Mouse (Mus musculus) limb, embryonic 13.5 days (tissue): ENCODE data around the gene Rtn4rl1. TPM values are rescaled to one million over a fixed set of nuclear protein-coding genes. Genes with fewer than 3 reads are reported as not detected.
"Not testable (repeated sequence)": the region's sequence is repeated elsewhere in the genome, so short reads cannot be mapped to it uniquely, and the experiment has no call there.

Source experiments
- ATAC-seq: fragments of 200-750 bp; cut with Nextera tagmentation; 2 replicates; pipeline ENCODE4 v1.8.0; 2017; ENCODE audit warnings: low read depth, moderate number of reproducible peaks, moderate TSS enrichment; ENCODE audit not compliant: low FRiP score
- H3K27ac ChIP-seq: fragments of 300-500 bp; sonication (generic); 2 replicates; pipeline ENCODE4 v1.5.1; 2015; ENCODE audit warnings: inconsistent platforms, mild to moderate bottlenecking, moderate library complexity
- H3K27me3 ChIP-seq: fragments of 300-500 bp; sonication (generic); 2 replicates; pipeline ENCODE4 v1.6.1; 2015; ENCODE audit warnings: mild to moderate bottlenecking, inconsistent platforms
- H3K36me3 ChIP-seq: fragments of 300-500 bp; sonication (generic); 2 replicates; pipeline ENCODE4 v1.6.1; 2015; ENCODE audit warnings: inconsistent platforms, mild to moderate bottlenecking, moderate library complexity
- H3K4me1 ChIP-seq: fragments of 300-500 bp; sonication (generic); 2 replicates; pipeline ENCODE4 v1.6.1; 2015; ENCODE audit warnings: inconsistent platforms
- H3K4me2 ChIP-seq: fragments of 300-500 bp; sonication (generic); replicated peaks from 2 replicates; pipeline ENCODE4 v1.6.1; 2015; ENCODE audit warnings: inconsistent platforms, mild to moderate bottlenecking, moderate library complexity
- H3K4me3 ChIP-seq: fragments of 300-500 bp; sonication (generic); 2 replicates; pipeline ENCODE4 v1.5.1; 2015; ENCODE audit warnings: moderate library complexity, mild to moderate bottlenecking, inconsistent platforms
- H3K9ac ChIP-seq: fragments of 300-500 bp; sonication (generic); 2 replicates; pipeline ENCODE4 v1.6.1; 2015; ENCODE audit warnings: mild to moderate bottlenecking, inconsistent platforms
- H3K9me3 ChIP-seq: fragments of 300-500 bp; sonication (generic); 2 replicates; pipeline ENCODE4 v1.6.1; 2016; ENCODE audit warnings: inconsistent platforms
- WGBS: fragments of 180-500 bp; shearing (Covaris S2); methylation state at CpG from one replicate; pipeline ENCODE4 v1.1.7; 2015; 5-methylcytosine and 5-hydroxymethylcytosine counted together
- polyA plus RNA-seq: library from polyadenylated mRNA; unstranded; fragments of >200 nt; fragmentation: Nextera tagmentation; extraction: Ambion mirVana; gene quantifications from 2 replicates; pipeline ENCODE4 v1.2.1, GENCODE M21; 2015

The Rtn4rl1 gene
- polyA plus RNA-seq, 1 experiment from 2014 or later, result 3.1 TPM

DNA sequence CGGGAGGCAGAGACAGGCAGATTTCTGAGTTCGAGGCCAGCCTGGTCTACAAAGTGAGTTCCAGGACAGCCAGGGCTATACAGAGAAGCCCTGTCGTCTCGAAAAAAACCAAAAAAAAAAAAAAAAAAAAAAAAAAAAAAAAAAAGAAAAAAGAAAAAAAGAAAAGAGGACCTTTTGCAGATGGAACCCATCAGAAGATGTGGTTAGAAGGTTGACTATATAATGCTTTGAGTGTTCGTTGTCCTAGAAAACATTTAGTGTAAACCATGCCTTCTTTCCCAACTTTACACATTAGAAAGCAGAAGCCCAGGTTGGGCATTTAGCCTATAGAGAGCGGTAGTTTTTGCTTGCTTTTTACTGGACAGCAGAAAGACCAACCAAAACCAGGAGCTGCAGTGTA is 19.0 kb upstream of the Rtn4rl1 start:
- ATAC-seq, H3K27ac ChIP-seq, H3K4me3 ChIP-seq, H3K9me3 ChIP-seq, H3K9ac ChIP-seq, H3K4me2 ChIP-seq: not testable (repeated sequence)
- 70% methylated on average over 6 of the region's 6 CpGs for WGBS
- peaks cover 21% of the 10 kb centered on the region for H3K36me3 ChIP-seq
- H3K4me1 ChIP-seq, result peaks cover 59% of the 10 kb centered on the region
- H3K27me3 ChIP-seq, result peaks cover 47% of the 10 kb centered on the region

DNA sequence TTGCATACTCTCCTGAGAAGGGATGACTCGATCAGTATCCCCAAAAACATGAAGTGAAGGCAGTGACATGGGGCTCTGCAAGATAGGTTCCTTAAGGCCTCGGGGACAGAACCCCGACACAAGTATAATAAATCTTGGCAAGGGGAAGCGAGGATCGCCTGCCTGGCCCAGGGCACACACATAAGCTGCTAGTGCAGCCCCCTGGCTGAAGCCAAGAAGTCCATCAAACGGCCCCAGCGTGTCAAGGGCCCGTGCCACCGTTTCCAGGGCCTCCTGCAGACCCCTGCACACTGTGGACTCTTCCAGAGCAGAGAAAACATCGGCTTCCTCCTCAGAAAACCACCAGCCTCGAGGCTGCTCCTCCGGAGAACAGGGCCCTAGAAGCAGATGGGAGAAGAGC is 15.6 kb upstream of the Rtn4rl1 start:
- WGBS, result 46% methylated on average over 12 of the region's 12 CpGs
- Histone ChIP-seq H3K4me2 (peak overlapping the region; percentile 98), H3K27me3 (peaks cover 13% of the 10 kb centered on the region), H3K9ac (peak overlapping the region; percentile 84), H3K27ac (peak overlapping the region; percentile 81), H3K4me3 (peak overlapping the region; percentile 85), H3K4me1 (peaks cover 31% of the 10 kb centered on the region), H3K9me3 (no peaks in the 10 kb centered on the region), H3K36me3 (peaks cover 49% of the 10 kb centered on the region)
- no peak for ATAC-seq

- peak within 1 kb of the TSS; percentile 85 for H3K4me3 ChIP-seq
- H3K27me3 ChIP-seq, result peaks cover 6% of the 10 kb centered on the region; the same call in 1 of the 2 replicates
- H3K9ac ChIP-seq, result peak within 1 kb of the TSS; percentile 84
- peak; percentile 97 for ATAC-seq
- peak within 1 kb of the TSS; percentile 81 for H3K27ac ChIP-seq
- WGBS, result under 1% methylated on average over 33 of the region's 33 CpGs
- H3K4me2 ChIP-seq, result peak within 1 kb of the TSS; percentile 98
- peaks cover 57% of the 10 kb centered on the region for H3K36me3 ChIP-seq
- H3K4me1 ChIP-seq, result peaks cover 26% of the 10 kb centered on the region
- H3K9me3 ChIP-seq, result no peaks in the 10 kb centered on the region
Measured at GRCm38 (mm10) chr11:75178672-75179208, 14.8 kb upstream of the Rtn4rl1 start, which contains the start of gene Ovca2. Gene Ovca2, minus strand, starts transcription at chr11:75178835.

- ATAC-seq, result no peak
- Histone ChIP-seq H3K27me3 (no peaks in the 10 kb centered on the region), H3K9ac (no peak overlapping the region), H3K27ac (no peak overlapping the region), H3K9me3 (no peaks in the 10 kb centered on the region), H3K4me1 (peaks cover 9% of the 10 kb centered on the region), H3K4me2 (no peak overlapping the region), H3K4me3 (no peak overlapping the region), H3K36me3 (peaks cover 51% of the 10 kb centered on the region)
- WGBS, result 83% methylated on average over 2 of the region's 2 CpGs
Measured at GRCm38 (mm10) chr11:75183917-75184570, 9.5 kb upstream of the Rtn4rl1 start.

DNA sequence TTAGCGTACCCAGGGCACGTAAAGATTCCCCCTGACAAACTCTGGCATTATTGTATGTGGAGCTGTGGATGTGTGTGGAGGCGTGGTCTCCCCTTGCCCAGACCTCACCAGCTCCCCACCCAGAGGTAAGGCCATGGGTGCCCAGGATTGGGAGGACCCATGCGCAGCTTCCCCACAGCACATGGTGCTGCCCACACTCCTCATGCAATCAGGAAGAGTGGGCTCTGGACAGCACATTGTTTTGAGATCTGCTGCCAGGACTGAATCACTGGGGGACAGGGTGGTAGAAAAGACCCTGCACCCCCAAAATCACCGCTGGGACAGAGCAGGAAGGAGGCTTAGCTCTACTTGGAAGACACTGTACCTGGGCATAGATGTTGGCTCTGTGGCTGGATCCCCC is 9.0 kb upstream of the Rtn4rl1 start:
- no peaks in the 10 kb centered on the region for H3K9me3 ChIP-seq
- WGBS, result 91% methylated on average over 5 of the region's 5 CpGs
- peaks cover 51% of the 10 kb centered on the region for H3K36me3 ChIP-seq
- no peak for ATAC-seq
- no peak overlapping the region for H3K27ac ChIP-seq
- H3K27me3 ChIP-seq, result no peaks in the 10 kb centered on the region
- no peak overlapping the region for H3K9ac ChIP-seq
- H3K4me1 ChIP-seq, result peaks cover 9% of the 10 kb centered on the region
- no peak overlapping the region for H3K4me3 ChIP-seq
- H3K4me2 ChIP-seq, result no peak overlapping the region

DNA sequence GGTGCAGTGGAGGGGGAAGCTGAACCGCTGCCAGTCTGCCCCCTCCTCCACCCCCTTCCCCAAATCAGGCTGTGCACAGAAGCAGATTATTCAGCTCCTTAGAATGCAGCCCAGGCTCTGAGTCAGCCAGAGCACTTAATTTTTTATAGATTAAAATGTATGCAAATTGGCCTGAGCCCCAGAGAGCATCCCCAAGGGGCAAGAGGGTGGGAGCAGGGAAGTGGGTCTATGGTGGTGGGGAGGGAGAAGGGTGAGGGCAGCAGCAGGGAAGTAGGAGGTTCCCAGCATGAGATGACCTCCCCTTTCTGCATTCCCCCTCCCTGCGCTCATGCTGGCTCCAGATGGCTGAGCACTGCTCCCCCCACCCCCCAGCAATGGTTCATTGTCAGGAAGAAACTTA is 8.6 kb upstream of the Rtn4rl1 start:
- 89% methylated on average over 2 of the region's 2 CpGs for WGBS
- Histone ChIP-seq H3K4me1 (peaks cover 8% of the 10 kb centered on the region), H3K9ac (no peak overlapping the region), H3K27ac (no peak overlapping the region), H3K9me3 (no peaks in the 10 kb centered on the region), H3K4me2 (no peak overlapping the region), H3K27me3 (no peaks in the 10 kb centered on the region), H3K4me3 (no peak overlapping the region), H3K36me3 (peaks cover 51% of the 10 kb centered on the region)
- ATAC-seq, result no peak

GRCm38 (mm10) chr11:75189713-75190370 is 3.7 kb upstream of the Rtn4rl1 start:
- no peak overlapping the region for H3K27ac ChIP-seq
- peak overlapping the region; percentile 65 for H3K4me3 ChIP-seq
- H3K9me3 ChIP-seq, result no peaks in the 10 kb centered on the region
- peak overlapping the region; percentile 77 for H3K9ac ChIP-seq
- H3K36me3 ChIP-seq, result peaks cover 6% of the 10 kb centered on the region
- H3K4me1 ChIP-seq, result peaks cover 41% of the 10 kb centered on the region
- under 1% methylated on average over 22 of the region's 22 CpGs for WGBS
- peak overlapping the region; percentile 80 for H3K4me2 ChIP-seq
- ATAC-seq, result peak; percentile 33
- peaks cover 35% of the 10 kb centered on the region for H3K27me3 ChIP-seq

- Histone ChIP-seq H3K4me2 (peak overlapping the region; percentile 80), H3K27ac (no peak overlapping the region), H3K9me3 (no peaks in the 10 kb centered on the region), H3K4me3 (peak overlapping the region; percentile 65), H3K36me3 (peaks cover 5% of the 10 kb centered on the region; the same call in 1 of the 2 replicates), H3K9ac (peak overlapping the region; percentile 77), H3K4me1 (peaks cover 46% of the 10 kb centered on the region), H3K27me3 (peaks cover 40% of the 10 kb centered on the region)
- WGBS, result 2% methylated on average over 24 of the region's 24 CpGs
- ATAC-seq, result peak; percentile 80
Measured at GRCm38 (mm10) chr11:75190371-75190724, 3.2 kb upstream of the Rtn4rl1 start.

DNA sequence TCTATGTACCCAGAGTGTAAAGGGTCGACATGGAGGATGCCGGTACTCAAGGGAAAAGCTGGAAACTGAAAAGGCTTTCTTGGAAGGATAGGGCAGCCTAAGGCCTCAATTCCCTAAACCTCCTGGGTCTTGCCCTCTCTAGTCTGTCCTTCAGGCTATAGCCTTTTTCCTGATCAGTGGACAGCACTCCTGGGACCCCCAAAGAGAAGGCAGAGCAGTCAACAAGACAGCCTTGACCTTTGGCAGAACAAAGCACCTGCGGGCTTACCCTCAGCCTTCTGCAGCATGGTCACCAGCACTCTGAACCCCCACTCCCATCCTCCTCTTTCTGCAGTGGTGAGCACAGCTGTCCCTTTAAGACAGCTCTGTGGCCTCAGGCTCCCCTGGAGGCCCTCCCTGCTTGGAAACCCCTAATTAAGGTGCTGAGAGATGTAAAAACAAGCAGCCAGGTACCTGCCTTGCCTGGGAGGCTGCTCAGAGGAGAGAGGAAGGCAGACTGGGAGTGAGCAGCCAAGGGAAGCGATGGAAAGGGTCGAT is 2.6 kb upstream of the Rtn4rl1 start, which contains the start of gene Dph1:
TSS of gene Dph1 (minus strand) at position 337 of the 537 bp plus-strand sequence.
- ATAC-seq, result no peak
- WGBS, result 50% methylated on average over 5 of the region's 5 CpGs
- Histone ChIP-seq H3K9me3 (no peaks in the 10 kb centered on the region), H3K27ac (no peak within 1 kb of the TSS), H3K27me3 (peaks cover 46% of the 10 kb centered on the region), H3K4me1 (peaks cover 47% of the 10 kb centered on the region), H3K4me2 (peak within 1 kb of the TSS; percentile 80), H3K9ac (peak within 1 kb of the TSS; percentile 77), H3K4me3 (peak within 1 kb of the TSS; percentile 65), H3K36me3 (no peaks in the 10 kb centered on the region)

- no peak overlapping the region for H3K9ac ChIP-seq
- H3K9me3 ChIP-seq, result no peaks in the 10 kb centered on the region
- no peak for ATAC-seq
- H3K27ac ChIP-seq, result no peak overlapping the region
- H3K36me3 ChIP-seq, result no peaks in the 10 kb centered on the region
- H3K4me1 ChIP-seq, result peaks cover 47% of the 10 kb centered on the region
- H3K4me2 ChIP-seq, result no peak overlapping the region
- H3K27me3 ChIP-seq, result peaks cover 55% of the 10 kb centered on the region
- 62% methylated on average over 6 of the region's 6 CpGs for WGBS
- no peak overlapping the region for H3K4me3 ChIP-seq
Measured at GRCm38 (mm10) chr11:75191841-75192240, 1.7 kb upstream of the Rtn4rl1 start.

DNA sequence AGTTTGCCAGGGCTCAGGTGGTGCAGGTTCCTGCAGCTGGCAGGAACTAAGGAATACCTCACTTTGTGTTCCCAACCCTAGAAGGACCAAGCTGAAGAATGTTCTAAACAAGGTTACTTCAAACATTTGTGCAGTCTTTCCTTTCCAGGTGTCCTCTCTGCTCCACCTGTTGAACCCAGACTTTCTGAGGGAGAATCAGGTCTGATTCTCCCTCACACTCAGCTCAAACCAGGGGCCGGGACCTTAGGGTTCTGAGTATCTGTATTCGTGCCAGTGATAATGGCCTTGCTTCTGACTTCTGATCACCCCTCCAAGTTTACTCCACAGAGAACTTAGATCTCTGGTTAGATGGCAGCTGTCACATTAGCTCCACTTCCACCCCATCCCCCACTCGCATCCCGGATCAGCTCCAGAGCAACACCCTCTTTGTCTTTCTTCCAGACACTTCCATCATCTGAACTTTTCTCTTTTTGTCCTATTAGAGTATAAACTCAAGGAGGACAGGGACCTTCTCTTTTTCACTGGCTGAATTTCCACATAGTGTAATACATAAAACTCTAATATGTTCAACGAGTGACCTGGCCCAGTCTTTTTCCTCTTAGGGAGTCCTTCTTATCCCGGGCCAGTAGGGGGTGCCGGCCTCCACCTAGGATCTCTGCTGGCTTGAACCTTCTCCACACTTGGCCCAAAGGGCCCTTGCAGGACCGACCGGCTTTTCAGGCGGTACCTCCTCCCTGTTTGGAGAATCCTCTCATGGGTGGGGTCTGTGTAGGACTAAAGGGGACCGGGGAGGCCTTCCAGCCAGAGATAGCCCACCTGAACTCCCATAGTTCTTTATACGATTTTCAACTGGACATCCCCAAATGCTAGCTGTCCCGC is 1.0 kb upstream of the Rtn4rl1 start:
- Histone ChIP-seq H3K9ac (no peak overlapping the region), H3K4me3 (peak overlapping the region; percentile 52)

More for the DNA sequence above, 1.0 kb upstream of the Rtn4rl1 start:
- ATAC-seq, result peak; percentile 35; the same call in 1 of the 2 replicates
- WGBS, result 25% methylated on average over 13 of the region's 13 CpGs
- Histone ChIP-seq H3K4me2 (peak overlapping the region; percentile 90), H3K4me1 (peaks cover 47% of the 10 kb centered on the region), H3K36me3 (no peaks in the 10 kb centered on the region), H3K27me3 (peaks cover 62% of the 10 kb centered on the region), H3K27ac (no peak overlapping the region), H3K9me3 (no peaks in the 10 kb centered on the region)
